In the genomic region with DNA sequence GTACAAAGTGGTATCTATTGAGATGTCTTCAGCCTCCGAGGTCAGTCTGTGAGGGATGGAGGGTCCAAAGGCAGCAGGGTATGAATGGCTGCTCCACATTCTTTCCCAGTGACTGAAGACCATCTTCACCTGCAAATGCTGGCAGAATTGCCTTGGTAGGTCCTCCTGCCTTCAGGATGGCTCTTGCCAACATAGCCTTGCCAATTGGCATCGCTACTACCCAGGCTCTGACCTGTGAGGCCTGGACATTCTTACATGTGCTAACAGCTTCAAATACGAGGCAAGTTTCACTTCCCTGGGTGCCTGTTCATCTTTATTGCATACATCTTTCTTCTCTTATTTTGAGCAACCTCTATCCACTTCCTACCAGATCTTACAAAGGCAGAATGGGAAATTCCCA, we compare ENCODE assay signal across 19 mouse cellular contexts.
"Had no signal": no experiment of that assay in that cellular context is flagged by ENCODE, and none has a peak within 500 bp of the region (broad histone marks: within the 10 kb centered on the region; RNA-seq: fewer than 3 reads in every experiment).

No protein-coding gene starts in this region.

- H3K9me3 ChIP-seq: midbrain, embryonic 10.5 days; midbrain, embryonic 12.5 days had no signal

- H3K36me3 ChIP-seq: midbrain, embryonic 10.5 days; midbrain, embryonic 12.5 days; neural tube, embryonic 13.5 days; neural tube, embryonic 15.5 days had no signal

- H3K4me3 ChIP-seq: midbrain, embryonic 10.5 days; midbrain, embryonic 12.5 days; myocyte; neural tube, embryonic 13.5 days; neural tube, embryonic 15.5 days had no signal

- H3K27ac ChIP-seq: midbrain, embryonic 10.5 days; midbrain, embryonic 12.5 days; neural tube, embryonic 13.5 days; neural tube, embryonic 15.5 days had no signal

- H3K4me2 ChIP-seq: lung, embryonic 14.5 days; midbrain, embryonic 12.5 days; neural tube, embryonic 13.5 days; neural tube, embryonic 15.5 days had no signal

- H3K9ac ChIP-seq: lung, embryonic 14.5 days; midbrain, embryonic 12.5 days; neural tube, embryonic 13.5 days; neural tube, embryonic 15.5 days had no signal

- H3K27me3 ChIP-seq: midbrain, embryonic 12.5 days; neural tube, embryonic 13.5 days; neural tube, embryonic 15.5 days had no signal

- DNase-seq: lung, adult 18-20 months; lung, embryonic 14.5 days; lung, postnatal 10 days; lung, postnatal 4 days; midbrain, embryonic 14.5 days; retina, postnatal 1 day; right cerebral cortex, adult 18-20 months; right cerebral cortex, postnatal 25 days; right cerebral cortex, postnatal 4 days; spleen, adult 18-20 months; thymus, adult 18-20 months; thymus, postnatal 14 days; thymus, postnatal 36 days had no signal

- H3K4me1 ChIP-seq: midbrain, embryonic 10.5 days; midbrain, embryonic 12.5 days; neural tube, embryonic 13.5 days; neural tube, embryonic 15.5 days had no signal

- ATAC-seq: midbrain, embryonic 16.5 days had no signal
